In the genomic region with DNA sequence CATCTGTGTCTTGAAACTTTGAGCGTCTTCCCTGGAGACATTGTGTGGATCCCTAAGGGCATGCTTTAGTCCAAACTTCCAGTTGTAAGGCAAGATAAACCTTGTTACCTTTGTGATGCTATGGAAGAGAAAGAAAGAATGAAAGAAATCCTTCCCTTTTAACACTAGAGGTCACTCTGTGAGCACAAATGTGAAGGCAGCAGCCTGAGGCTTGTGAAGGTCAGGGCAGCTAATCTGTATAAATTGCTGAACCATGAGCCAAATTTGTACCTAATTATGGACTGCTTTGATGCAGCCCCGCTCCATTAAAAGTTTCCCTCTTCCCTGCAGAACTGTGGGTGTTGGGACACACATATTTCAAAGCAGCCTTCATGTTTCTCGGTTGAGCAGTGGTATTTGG, we compare ENCODE assay signal across 12 mouse cellular contexts.
A peak's percentile ranks its signal among the peaks of the same experiment; 100 is the strongest.
DNase-seq lines count a peak whose midpoint lies in the region; ATAC-seq and TF ChIP-seq lines count a peak whose summit lies in the region.
"Had no signal": no experiment of that assay in that cellular context is flagged by ENCODE, and none has a peak within 500 bp of the region (broad histone marks: within the 10 kb centered on the region; RNA-seq: fewer than 3 reads in every experiment).

No protein-coding gene starts in this region.

- H3K27me3 ChIP-seq in heart, adult 2 months (ENCODE audit: control insufficient read depth, insufficient read depth, low read length), result no peaks in the 10 kb centered on the region
- H3K27me3 ChIP-seq in embryonic facial prominence, embryonic 14.5 days (replicated peaks; ENCODE audit: control insufficient read depth, insufficient read depth, low read length), result peaks cover 5% of the 10 kb centered on the region

- no peak overlapping the region for H3K27ac ChIP-seq in heart, adult 2 months
- H3K27ac ChIP-seq in embryonic facial prominence, embryonic 14.5 days (replicated peaks; ENCODE audit: low read depth, low read length), result no peak overlapping the region
- H3K27ac ChIP-seq: forebrain, embryonic 12.5 days; limb, embryonic 13.5 days; midbrain, embryonic 15.5 days had no signal

- no peak for TF ChIP-seq POLR2A in heart, adult 2 months (IDR thresholded peaks at IDR 0.05; ENCODE audit: insufficient read depth, low read depth, low read length)

- no peaks in the 10 kb centered on the region for H3K79me2 ChIP-seq in heart, adult 2 months (replicated peaks; ENCODE audit: control insufficient read depth, insufficient read depth, low read length)

- H3K4me3 ChIP-seq in heart, adult 2 months, result no peak overlapping the region
- no peak overlapping the region for H3K4me3 ChIP-seq in embryonic facial prominence, embryonic 14.5 days (ENCODE audit: low read depth, low read length)
- H3K4me3 ChIP-seq: forebrain, embryonic 12.5 days; heart, embryonic 12.5 days; limb, embryonic 13.5 days; midbrain, embryonic 15.5 days had no signal

- TF ChIP-seq CTCF in heart, adult 2 months (IDR thresholded peaks at IDR 0.05), result peak; percentile 57

- H3K9me3 ChIP-seq in embryonic facial prominence, embryonic 14.5 days (ENCODE audit: control insufficient read depth, low read length), result no peaks in the 10 kb centered on the region
- H3K9me3 ChIP-seq: forebrain, embryonic 12.5 days; limb, embryonic 13.5 days; midbrain, embryonic 15.5 days had no signal

- 63% methylated on average over 3 of the region's 3 CpGs for WGBS in heart, adult 2 months
- WGBS in embryonic facial prominence, embryonic 14.5 days, result 46% methylated on average over 3 of the region's 3 CpGs

- ATAC-seq in embryonic facial prominence, embryonic 14.5 days (ENCODE audit: low read depth), result no peak
- ATAC-seq: midbrain, embryonic 15.5 days had no signal

- H3K36me3 ChIP-seq in heart, adult 2 months (ENCODE audit: control insufficient read depth, insufficient read depth, low read length), result no peaks in the 10 kb centered on the region
- H3K36me3 ChIP-seq in embryonic facial prominence, embryonic 14.5 days (ENCODE audit: control insufficient read depth, insufficient read depth, low read length), result no peaks in the 10 kb centered on the region
- H3K36me3 ChIP-seq: forebrain, embryonic 12.5 days; heart, embryonic 12.5 days; limb, embryonic 13.5 days; midbrain, embryonic 15.5 days had no signal

- TF ChIP-seq EP300 in heart, adult 2 months (IDR thresholded peaks at IDR 0.05; ENCODE audit: insufficient read depth, low read depth, low read length), result no peak

- no peak overlapping the region for H3K9ac ChIP-seq in heart, adult 2 months (ENCODE audit: low read depth, low read length)
- no peak overlapping the region for H3K9ac ChIP-seq in embryonic facial prominence, embryonic 14.5 days (ENCODE audit: low read depth, low read length)
- H3K9ac ChIP-seq: forebrain, embryonic 12.5 days; heart, embryonic 12.5 days; limb, embryonic 13.5 days; midbrain, embryonic 15.5 days had no signal

- no peak overlapping the region for H3K4me2 ChIP-seq in embryonic facial prominence, embryonic 14.5 days (ENCODE audit: low read depth, low read length)
- H3K4me2 ChIP-seq: forebrain, embryonic 12.5 days; heart, embryonic 12.5 days; limb, embryonic 13.5 days; midbrain, embryonic 15.5 days had no signal

- H3K4me1 ChIP-seq in heart, adult 2 months (ENCODE audit: control insufficient read depth, insufficient read depth, low read length), result no peaks in the 10 kb centered on the region
- no peaks in the 10 kb centered on the region for H3K4me1 ChIP-seq in embryonic facial prominence, embryonic 14.5 days (ENCODE audit: control insufficient read depth, insufficient read depth, low read length)
- H3K4me1 ChIP-seq: forebrain, embryonic 12.5 days; midbrain, embryonic 15.5 days had no signal

- intact Hi-C loops in heart, adult 2 months (cut with DNase I), result no loop called here
- intact Hi-C loops in heart, postnatal 36 days (cut with DNase I), result loop anchor here (5.0 kb wide), 1 partner anchor 344 kb away; no protein-coding TSS in a partner anchor

- no peak for DNase-seq in heart, adult 2 months
- no peak for DNase-seq in heart, postnatal 36 days
- peak; percentile 15 to 39 for DNase-seq in kidney, postnatal 4 days
- no peak for DNase-seq in kidney, postnatal 14 days
- peak; percentile 14 for DNase-seq in ES-CJ7 (ENCODE audit: low read depth, low spot score)
- peak; percentile 43 for DNase-seq in embryonic facial prominence, embryonic 14.5 days (ENCODE audit: low spot score)
- no peak for DNase-seq in right cerebral cortex, postnatal 4 days
- DNase-seq: spleen, adult 18-20 months had no signal

Comparison
In these comparisons a context has a peak if more than half of its experiments do, and no peak if none do; other contexts are left out.
1. DNase-seq: peak in kidney, postnatal 4 days (2 of 2), ES-CJ7 (single experiment) and embryonic facial prominence, embryonic 14.5 days (single experiment); none in heart, adult 2 months (0 of 2), heart, postnatal 36 days (0 of 2), kidney, postnatal 14 days (single experiment) and right cerebral cortex, postnatal 4 days (single experiment).